Mouse (Mus musculus): ENCODE results near the gene Stx1b.

DNA sequence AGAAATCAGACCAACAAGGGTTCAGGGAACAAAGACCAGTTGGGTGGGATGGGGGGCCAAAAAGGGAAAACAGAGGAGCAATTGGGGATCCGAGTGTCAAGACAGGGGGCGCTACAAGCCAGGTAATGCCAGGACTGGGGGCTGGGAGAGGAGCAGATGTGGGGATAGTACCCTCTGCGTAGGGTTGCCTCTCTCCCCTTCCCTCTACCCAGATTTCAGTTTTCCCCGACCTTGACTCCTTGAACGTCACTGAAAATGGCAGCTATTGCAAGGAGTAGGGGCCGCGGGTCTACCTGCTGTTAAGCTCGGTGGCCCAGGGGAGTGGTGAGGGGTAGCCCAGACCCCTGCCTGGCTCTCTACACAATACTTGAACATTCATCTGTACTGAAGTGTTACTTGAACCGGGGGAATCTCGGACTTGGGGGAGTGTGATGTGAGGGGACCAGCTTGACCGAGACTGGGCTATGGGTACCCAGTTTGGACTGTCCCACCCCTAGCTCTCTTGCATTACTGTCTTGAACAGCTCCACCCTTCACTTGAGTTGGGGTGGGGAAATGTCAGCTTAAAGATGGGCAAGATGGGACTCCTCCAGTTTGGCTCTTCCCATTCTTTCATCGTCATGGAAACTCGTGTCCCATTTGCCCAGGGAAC, 55.9 kb downstream of the Stx1b start:
- TF ChIP-seq CTCF (IDR thresholded peaks at IDR 0.05; ENCODE audit: low read depth, low read length) (peak; percentile 50), POLR2A (IDR thresholded peaks at IDR 0.05; ENCODE audit: extremely low read depth, insufficient read depth, low read length) (no peak)

All from liver, adult 2 months (tissue).